Mouse (Mus musculus) neural tube, embryonic 14.5 days (tissue): ENCODE measurements around the gene Mcoln2. TPM values are rescaled to one million over a fixed set of nuclear protein-coding genes. Genes with fewer than 3 reads are reported as not detected.

Source experiments
- ATAC-seq: fragments of 200-750 bp; cut with Nextera tagmentation; 2 replicates; pipeline ENCODE4 v1.8.0; 2017; ENCODE audit warnings: low read depth, mild to moderate bottlenecking, moderate TSS enrichment, moderate library complexity
- H3K27ac ChIP-seq: fragments of 300-500 bp; sonication (generic); 2 replicates; pipeline ENCODE4 v1.5.1; 2014; ENCODE audit warnings: low read depth, mild to moderate bottlenecking, control low read depth, low read length, moderate library complexity, mixed read lengths
- H3K27me3 ChIP-seq: fragments of 300-500 bp; sonication (generic); 2 replicates; pipeline ENCODE4 v1.6.1; 2014; ENCODE audit warnings: low read length; ENCODE audit not compliant: control insufficient read depth, insufficient read depth
- H3K36me3 ChIP-seq: fragments of 300-500 bp; sonication (generic); 2 replicates; pipeline ENCODE4 v1.6.1; 2014; ENCODE audit warnings: low read length, mixed read lengths; ENCODE audit not compliant: control insufficient read depth, insufficient read depth
- H3K4me1 ChIP-seq: fragments of 300-500 bp; sonication (generic); 2 replicates; pipeline ENCODE4 v1.6.1; 2014; ENCODE audit warnings: low read length; ENCODE audit not compliant: control insufficient read depth, insufficient read depth
- H3K4me2 ChIP-seq: fragments of 300-500 bp; sonication (generic); 2 replicates; pipeline ENCODE4 v1.6.1; 2014; ENCODE audit warnings: mild to moderate bottlenecking, low read depth, low read length, control low read depth
- H3K4me3 ChIP-seq: fragments of 300-500 bp; sonication (generic); 2 replicates; pipeline ENCODE4 v1.5.1; 2014; ENCODE audit warnings: low read depth, low read length, control low read depth, mixed read lengths
- H3K9ac ChIP-seq: fragments of 300-500 bp; sonication (generic); replicated peaks from 2 replicates; pipeline ENCODE4 v1.6.1; 2014; ENCODE audit warnings: low read depth, mild to moderate bottlenecking, control low read depth, low read length, mixed read lengths
- H3K9me3 ChIP-seq: fragments of 300-500 bp; sonication (generic); 2 replicates; pipeline ENCODE4 v1.6.1; 2016; ENCODE audit warnings: low read length; ENCODE audit not compliant: control insufficient read depth
- WGBS: fragments of 180-500 bp; shearing (Covaris S2); extraction: QIAGEN DNeasy Blood & Tissue Kit; methylation state at CpG from one replicate; pipeline ENCODE4 v1.1.7; 2014; 5-methylcytosine and 5-hydroxymethylcytosine counted together
- polyA plus RNA-seq: library from polyadenylated mRNA; unstranded; fragments of >200 nt; fragmentation: Nextera tagmentation; extraction: Ambion mirVana; gene quantifications from 2 replicates; pipeline ENCODE4 v1.2.1, GENCODE M21; 2014

The Mcoln2 gene
- polyA plus RNA-seq, 1 experiment from 2014 or later: not detected

GRCm38 (mm10) chr3:146169356-146169755 is 19.7 kb downstream of the Mcoln2 start:
- Histone ChIP-seq H3K4me2 (no peak overlapping the region), H3K4me3 (no peak overlapping the region), H3K27me3 (no peaks in the 10 kb centered on the region), H3K9ac (no peak overlapping the region), H3K36me3 (no peaks in the 10 kb centered on the region), H3K4me1 (no peaks in the 10 kb centered on the region), H3K27ac (no peak overlapping the region), H3K9me3 (peaks cover 6% of the 10 kb centered on the region)
- 89% methylated on average over 4 of the region's 4 CpGs for WGBS
- no peak for ATAC-seq

- no peak overlapping the region for H3K9ac ChIP-seq
- no peak overlapping the region for H3K4me2 ChIP-seq
- H3K9me3 ChIP-seq: peaks cover 6% of the 10 kb centered on the region
- no peaks in the 10 kb centered on the region for H3K27me3 ChIP-seq
- no peak overlapping the region for H3K27ac ChIP-seq
- no peak for ATAC-seq
- H3K4me3 ChIP-seq: no peak overlapping the region
- WGBS: 83% methylated on average over 5 of the region's 5 CpGs
- H3K4me1 ChIP-seq: no peaks in the 10 kb centered on the region
- no peaks in the 10 kb centered on the region for H3K36me3 ChIP-seq
Observed at GRCm38 (mm10) chr3:146173030-146173429, 23.4 kb downstream of the Mcoln2 start.

GRCm38 (mm10) chr3:146174215-146174614 is 24.6 kb downstream of the Mcoln2 start:
- Histone ChIP-seq H3K27ac (no peak overlapping the region), H3K9ac (no peak overlapping the region), H3K4me3 (no peak overlapping the region), H3K4me2 (no peak overlapping the region), H3K9me3 (peaks cover 6% of the 10 kb centered on the region), H3K4me1 (no peaks in the 10 kb centered on the region), H3K36me3 (no peaks in the 10 kb centered on the region), H3K27me3 (no peaks in the 10 kb centered on the region)
- ATAC-seq: no peak
- WGBS: 95% methylated on average over 9 of the region's 9 CpGs

- 84% methylated on average over 7 of the region's 7 CpGs for WGBS
- H3K36me3 ChIP-seq: no peaks in the 10 kb centered on the region
- peak overlapping the region; percentile 55; the same call in 1 of the 2 replicates for H3K4me2 ChIP-seq
- no peak overlapping the region; the same call in 1 of the 2 replicates for H3K4me3 ChIP-seq
- H3K9me3 ChIP-seq: no peaks in the 10 kb centered on the region
- no peak for ATAC-seq
- H3K27me3 ChIP-seq: no peaks in the 10 kb centered on the region
- no peak overlapping the region for H3K27ac ChIP-seq
- H3K4me1 ChIP-seq: no peaks in the 10 kb centered on the region
- no peak overlapping the region for H3K9ac ChIP-seq
Observed at GRCm38 (mm10) chr3:146177295-146177694, 27.7 kb downstream of the Mcoln2 start.

GRCm38 (mm10) chr3:146177748-146178582 is 28.3 kb downstream of the Mcoln2 start:
- 0 out of 2 replicates have a peak overlapping the region, but pooled peaks have one; percentile 11 for H3K9ac ChIP-seq
- WGBS: 4% methylated on average over 16 of the region's 16 CpGs
- peak; percentile 88 for ATAC-seq
- peak overlapping the region; percentile 55; the same call in 1 of the 2 replicates for H3K27ac ChIP-seq
- H3K27me3 ChIP-seq: 0 out of 2 replicates have a peak, but pooled peaks cover 2% of the 10 kb centered on the region
- no peaks in the 10 kb centered on the region for H3K36me3 ChIP-seq
- H3K4me3 ChIP-seq: peak overlapping the region; percentile 27; the same call in 1 of the 2 replicates
- H3K4me1 ChIP-seq: no peaks in the 10 kb centered on the region
- H3K9me3 ChIP-seq: no peaks in the 10 kb centered on the region
- peak overlapping the region; percentile 55 for H3K4me2 ChIP-seq

- Histone ChIP-seq H3K36me3 (no peaks in the 10 kb centered on the region), H3K4me2 (no peak overlapping the region), H3K27ac (no peak overlapping the region), H3K9ac (no peak overlapping the region), H3K9me3 (no peaks in the 10 kb centered on the region), H3K4me3 (no peak overlapping the region), H3K27me3 (0 out of 2 replicates have a peak, but pooled peaks cover 2% of the 10 kb centered on the region), H3K4me1 (peaks cover 3% of the 10 kb centered on the region; the same call in 1 of the 2 replicates)
- 36% methylated on average over 2 of the region's 2 CpGs for WGBS
- ATAC-seq: no peak
Observed at GRCm38 (mm10) chr3:146180341-146180740, 30.7 kb downstream of the Mcoln2 start.

- Histone ChIP-seq H3K9me3 (no peaks in the 10 kb centered on the region), H3K36me3 (no peaks in the 10 kb centered on the region), H3K4me1 (peaks cover 6% of the 10 kb centered on the region; the same call in 1 of the 2 replicates), H3K9ac (no peak overlapping the region), H3K27ac (no peak overlapping the region), H3K4me2 (no peak overlapping the region), H3K27me3 (0 out of 2 replicates have a peak, but pooled peaks cover 2% of the 10 kb centered on the region), H3K4me3 (no peak overlapping the region)
- WGBS: 46% methylated on average over 3 of the region's 3 CpGs
- no peak for ATAC-seq
Observed at GRCm38 (mm10) chr3:146180986-146181385, 31.4 kb downstream of the Mcoln2 start.

GRCm38 (mm10) chr3:146184992-146185657 is 35.5 kb downstream of the Mcoln2 start:
- H3K4me2 ChIP-seq: no peak overlapping the region
- H3K4me3 ChIP-seq: no peak overlapping the region
- H3K9ac ChIP-seq: peak overlapping the region; percentile 25; the same call in 1 of the 2 replicates
- peaks cover 6% of the 10 kb centered on the region; the same call in 1 of the 2 replicates for H3K4me1 ChIP-seq
- WGBS: 19% methylated on average over 13 of the region's 13 CpGs
- H3K36me3 ChIP-seq: no peaks in the 10 kb centered on the region
- no peak overlapping the region for H3K27ac ChIP-seq
- peak; percentile 77 for ATAC-seq
- H3K9me3 ChIP-seq: no peaks in the 10 kb centered on the region
- 0 out of 2 replicates have a peak, but pooled peaks cover 2% of the 10 kb centered on the region for H3K27me3 ChIP-seq
